Mouse (Mus musculus): ENCODE results near the gene Iscu. TPM values are rescaled to one million over a fixed set of nuclear protein-coding genes. Genes with fewer than 3 reads are reported as not detected.

Gene Iscu
- polyA plus RNA-seq, 2 experiments, result 64.9 to 103 TPM

DNA sequence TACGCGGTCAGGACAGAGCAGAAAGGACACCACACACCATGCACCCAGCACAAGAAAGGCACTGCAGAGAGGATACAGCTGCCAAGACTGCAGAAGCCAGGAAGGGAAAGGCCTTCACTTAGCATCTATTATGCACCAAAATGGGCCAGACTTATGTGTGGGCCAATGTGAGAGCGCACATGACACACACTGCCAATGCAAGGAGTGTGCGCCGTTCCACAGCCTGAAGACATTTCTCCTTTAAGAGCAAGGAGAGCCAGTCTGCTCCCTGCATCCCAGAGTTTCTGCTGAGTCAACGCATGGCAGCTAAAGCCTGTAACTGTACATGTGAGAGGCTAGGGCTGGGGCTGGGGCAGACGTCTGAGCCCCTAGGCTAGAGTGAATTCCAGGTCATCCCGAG lies 3.7 kb upstream of the Iscu start:
- no peaks in the 10 kb centered on the region for H3K9me3 ChIP-seq (ENCODE audit: control insufficient read depth, low read length)
- DNase-seq (ENCODE audit: low read depth in 3 of 3, low spot score in 3 of 3) (no peak), ATAC-seq (ENCODE audit: insufficient read depth) (no peak)
- 86% methylated on average over 8 of the region's 8 CpGs for WGBS (ENCODE audit: insufficient replicate concordance)
- no peaks in the 10 kb centered on the region for H3K27me3 ChIP-seq (ENCODE audit: control insufficient read depth, insufficient read depth, low read length)
- H3K4me1 ChIP-seq (replicated peaks; ENCODE audit: control insufficient read depth in 2 of 2, insufficient read depth in 2 of 2, low read length in 1 of 2), result peaks cover 4 to 10% of the 10 kb centered on the region in 2 experiments
- H3K4me3 ChIP-seq (ENCODE audit: insufficient read depth in 1 of 2, low read depth in 2 of 2, low read length in 2 of 2), result no peak overlapping the region
- no peak overlapping the region for H3K27ac ChIP-seq
- H3K9ac ChIP-seq (replicated peaks), result no peak overlapping the region
- TF ChIP-seq CTCF (IDR thresholded peaks at IDR 0.05; ENCODE audit: low read depth) (no peak), EP300 (IDR thresholded peaks at IDR 0.05; ENCODE audit: low read depth) (no peak)
- peaks cover 11% of the 10 kb centered on the region for H3K36me3 ChIP-seq (replicated peaks; ENCODE audit: control insufficient read depth, insufficient read depth, low read depth)
- no peak overlapping the region for H3K4me2 ChIP-seq (ENCODE audit: low read depth)

DNA sequence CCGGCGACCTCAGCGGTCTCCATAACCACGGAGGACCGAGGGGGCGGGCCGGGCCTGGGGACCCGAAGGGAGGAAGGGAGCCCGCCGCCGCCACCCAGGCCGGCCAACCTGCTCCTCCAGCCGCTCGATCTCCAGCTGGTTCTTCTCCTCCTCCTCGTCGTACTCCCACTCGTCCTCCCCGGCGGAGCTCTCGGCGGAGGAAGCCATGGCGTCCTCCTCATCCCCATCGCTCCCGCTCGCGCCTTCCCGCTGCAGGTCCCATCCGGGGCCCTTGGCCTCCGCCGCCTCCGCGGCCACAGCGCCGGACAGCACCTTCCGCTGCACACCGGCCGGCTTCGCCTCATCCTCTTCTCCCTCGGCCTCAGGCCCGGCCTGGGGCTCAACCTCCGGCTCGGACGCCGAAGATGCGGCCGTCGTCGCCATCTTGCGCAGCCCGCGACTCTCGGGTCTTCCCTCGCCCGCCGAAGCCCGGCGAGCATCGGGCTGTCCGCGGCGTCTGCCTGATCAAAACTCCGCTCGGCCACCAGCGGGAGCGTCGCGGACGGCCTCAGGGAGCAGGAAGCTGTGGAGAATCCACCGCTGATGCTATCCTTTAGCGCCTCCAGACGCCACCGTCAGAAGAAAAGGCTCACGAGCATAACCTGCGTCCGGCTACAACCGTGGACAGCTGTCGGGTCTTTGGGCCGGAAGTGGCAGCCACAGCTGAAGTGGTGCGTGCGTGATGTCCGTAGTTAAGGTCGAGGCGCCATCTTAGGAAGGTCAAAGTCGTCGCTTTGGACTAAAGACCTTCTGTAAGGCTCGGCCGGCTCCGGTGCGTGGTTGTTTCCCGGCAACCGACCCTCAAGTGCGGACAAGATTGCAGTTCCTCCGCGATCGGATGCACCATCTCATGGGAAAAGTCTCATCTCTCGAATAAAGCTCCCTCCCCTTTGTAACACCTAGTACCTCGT lies 1.1 kb upstream of the Iscu start:
- under 1% methylated on average over 91 of the region's 97 CpGs for WGBS (ENCODE audit: insufficient replicate concordance)

GRCm38 (mm10) chr5:113772905-113773519 lies 464 bp downstream of the Iscu start:
- peaks cover 19% of the 10 kb centered on the region for H3K36me3 ChIP-seq (replicated peaks; ENCODE audit: control insufficient read depth, insufficient read depth, low read depth)
- H3K4me1 ChIP-seq (replicated peaks; ENCODE audit: control insufficient read depth in 2 of 2, insufficient read depth in 2 of 2, low read length in 1 of 2), result peaks cover 6 to 13% of the 10 kb centered on the region in 2 experiments
- peak overlapping the region; percentile 80 for H3K9ac ChIP-seq (replicated peaks)
- ATAC-seq (ENCODE audit: insufficient read depth) (peak; percentile 21; the same call in 1 of the 2 replicates), DNase-seq (ENCODE audit: low read depth in 3 of 3, low spot score in 3 of 3) (no peak)
- H3K9me3 ChIP-seq (ENCODE audit: control insufficient read depth, low read length), result no peaks in the 10 kb centered on the region
- H3K4me3 ChIP-seq (ENCODE audit: insufficient read depth in 1 of 2, low read depth in 2 of 2, low read length in 2 of 2), result peak overlapping the region; percentile 76 to 94
- H3K27me3 ChIP-seq (ENCODE audit: control insufficient read depth, insufficient read depth, low read length), result no peaks in the 10 kb centered on the region
- TF ChIP-seq EP300 (IDR thresholded peaks at IDR 0.05; ENCODE audit: low read depth), result no peak
- no peak for TF ChIP-seq CTCF (IDR thresholded peaks at IDR 0.05; ENCODE audit: low read depth)
- WGBS (ENCODE audit: insufficient replicate concordance), result under 1% methylated on average over 33 of the region's 38 CpGs
- H3K27ac ChIP-seq, result peak overlapping the region; percentile 54
- H3K4me2 ChIP-seq (ENCODE audit: low read depth), result peak overlapping the region; percentile 96

More for the DNA sequence above, 1.1 kb upstream of the Iscu start:
- H3K27ac ChIP-seq, result peak overlapping the region; percentile 72
- peak overlapping the region; percentile 96 for H3K4me2 ChIP-seq (ENCODE audit: low read depth)
- peak overlapping the region; percentile 67 for H3K9ac ChIP-seq (replicated peaks)
- peak overlapping the region; percentile 76 to 87 for H3K4me3 ChIP-seq (ENCODE audit: insufficient read depth in 1 of 2, low read depth in 2 of 2, low read length in 2 of 2)
- no peaks in the 10 kb centered on the region for H3K27me3 ChIP-seq (ENCODE audit: control insufficient read depth, insufficient read depth, low read length)
- H3K9me3 ChIP-seq (ENCODE audit: control insufficient read depth, low read length), result no peaks in the 10 kb centered on the region
- H3K36me3 ChIP-seq (replicated peaks; ENCODE audit: control insufficient read depth, insufficient read depth, low read depth), result peaks cover 14% of the 10 kb centered on the region
- ATAC-seq (ENCODE audit: insufficient read depth), result peak; percentile 77
- TF ChIP-seq EP300 (IDR thresholded peaks at IDR 0.05; ENCODE audit: low read depth), result peak; percentile 68
- no peak for TF ChIP-seq CTCF (IDR thresholded peaks at IDR 0.05; ENCODE audit: low read depth)
- DNase-seq (ENCODE audit: low read depth in 3 of 3, low spot score in 3 of 3), result peak; percentile 84 to 88 (median 86)
- peaks cover 6 to 13% of the 10 kb centered on the region in 2 experiments for H3K4me1 ChIP-seq (replicated peaks; ENCODE audit: control insufficient read depth in 2 of 2, insufficient read depth in 2 of 2, low read length in 1 of 2)

GRCm38 (mm10) chr5:113773664-113774063 lies 1.1 kb downstream of the Iscu start:
- ATAC-seq (ENCODE audit: insufficient read depth), result peak; percentile 38
- peak overlapping the region; percentile 80 for H3K9ac ChIP-seq (replicated peaks)
- H3K27ac ChIP-seq, result peak overlapping the region; percentile 54
- H3K9me3 ChIP-seq (ENCODE audit: control insufficient read depth, low read length), result no peaks in the 10 kb centered on the region
- peaks cover 6 to 13% of the 10 kb centered on the region in 2 experiments for H3K4me1 ChIP-seq (replicated peaks; ENCODE audit: control insufficient read depth in 2 of 2, insufficient read depth in 2 of 2, low read length in 1 of 2)
- peaks cover 19% of the 10 kb centered on the region for H3K36me3 ChIP-seq (replicated peaks; ENCODE audit: control insufficient read depth, insufficient read depth, low read depth)
- H3K4me3 ChIP-seq (ENCODE audit: insufficient read depth in 1 of 2, low read depth in 2 of 2, low read length in 2 of 2), result peak overlapping the region; percentile 76 to 94
- TF ChIP-seq CTCF (IDR thresholded peaks at IDR 0.05; ENCODE audit: low read depth), result peak; percentile 99
- no peak for TF ChIP-seq EP300 (IDR thresholded peaks at IDR 0.05; ENCODE audit: low read depth)
- peak; percentile 77 to 82 (median 79) for DNase-seq (ENCODE audit: low read depth in 3 of 3, low spot score in 3 of 3)
- H3K27me3 ChIP-seq (ENCODE audit: control insufficient read depth, insufficient read depth, low read length), result no peaks in the 10 kb centered on the region
- 1% methylated on average over 7 of the region's 7 CpGs for WGBS (ENCODE audit: insufficient replicate concordance)
- H3K4me2 ChIP-seq (ENCODE audit: low read depth), result peak overlapping the region; percentile 96

DNA sequence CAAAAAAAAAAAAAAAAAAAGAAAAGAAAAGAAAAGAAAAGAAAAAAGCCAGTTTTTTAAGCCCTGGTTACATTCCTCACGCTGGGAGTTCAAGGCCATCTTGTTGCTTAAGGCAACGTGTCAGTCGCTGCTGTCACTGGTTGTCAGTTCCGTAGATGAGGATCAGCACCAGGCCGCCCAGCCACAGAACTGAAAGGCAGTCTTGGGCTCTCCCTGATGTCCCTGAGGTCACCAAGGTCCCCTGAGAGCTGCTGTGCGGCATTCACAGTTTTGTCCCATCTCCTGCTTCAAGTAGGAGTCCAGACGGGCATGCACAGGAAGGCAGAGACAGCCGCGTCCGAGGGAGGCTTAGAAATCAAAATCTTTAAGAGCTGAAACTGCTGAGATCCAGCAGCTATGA lies 3.0 kb downstream of the Iscu start:
- ATAC-seq (ENCODE audit: insufficient read depth), result no peak
- Histone ChIP-seq H3K36me3 (replicated peaks; ENCODE audit: control insufficient read depth, insufficient read depth, low read depth) (peaks cover 19% of the 10 kb centered on the region), H3K9me3 (ENCODE audit: control insufficient read depth, low read length) (no peaks in the 10 kb centered on the region), H3K4me1 (replicated peaks; ENCODE audit: control insufficient read depth in 2 of 2, insufficient read depth in 2 of 2, low read length in 1 of 2) (peaks cover 2 to 7% of the 10 kb centered on the region in 2 experiments; a peak in 3 of 4 replicates), H3K27me3 (ENCODE audit: control insufficient read depth, insufficient read depth, low read length) (no peaks in the 10 kb centered on the region), H3K9ac (replicated peaks) (no peak overlapping the region), H3K4me3 (ENCODE audit: insufficient read depth in 1 of 2, low read depth in 2 of 2, low read length in 2 of 2) (no peak overlapping the region), H3K27ac (no peak overlapping the region), H3K4me2 (ENCODE audit: low read depth) (no peak overlapping the region)
- no peak for DNase-seq (ENCODE audit: low read depth in 3 of 3, low spot score in 3 of 3)
- TF ChIP-seq EP300 (IDR thresholded peaks at IDR 0.05; ENCODE audit: low read depth) (no peak), CTCF (IDR thresholded peaks at IDR 0.05; ENCODE audit: low read depth) (no peak)
- WGBS (ENCODE audit: insufficient replicate concordance), result 81% methylated on average over 10 of the region's 10 CpGs

Measured in liver, embryonic 14.5 days (tissue).